Mouse (Mus musculus): ENCODE data around the gene Drc3. TPM values are rescaled to one million over a fixed set of nuclear protein-coding genes. Genes with fewer than 3 reads are reported as not detected.

Drc3 gene
- polyA plus RNA-seq, 1 experiment from 2014 or later: 1.3 TPM

GRCm38 (mm10) chr11:60311025-60311854 lies 41.9 kb upstream of the Drc3 start:
- Histone ChIP-seq H3K9ac (ENCODE audit: low read depth, low read length) (peak overlapping the region; percentile 12; the same call in 1 of the 2 replicates), H3K27me3 (ENCODE audit: control insufficient read depth, insufficient read depth, low read length) (no peaks in the 10 kb centered on the region), H3K36me3 (ENCODE audit: control insufficient read depth, insufficient read depth, low read length) (no peaks in the 10 kb centered on the region), H3K4me2 (replicated peaks; ENCODE audit: low read depth, low read length) (peak overlapping the region; percentile 17; the same call in 1 of the 2 replicates), H3K4me3 (ENCODE audit: low read length) (no peak overlapping the region), H3K27ac (ENCODE audit: low read depth, low read length) (peak overlapping the region; percentile 84), H3K9me3 (ENCODE audit: control insufficient read depth, low read length) (0 out of 2 replicates have a peak, but pooled peaks cover 2% of the 10 kb centered on the region), H3K4me1 (ENCODE audit: control insufficient read depth, insufficient read depth, low read length) (peaks cover 39% of the 10 kb centered on the region)
- 6% methylated on average over 8 of the region's 8 CpGs for WGBS
- ATAC-seq (ENCODE audit: low FRiP score, low TSS enrichment): peak; percentile 86

DNA sequence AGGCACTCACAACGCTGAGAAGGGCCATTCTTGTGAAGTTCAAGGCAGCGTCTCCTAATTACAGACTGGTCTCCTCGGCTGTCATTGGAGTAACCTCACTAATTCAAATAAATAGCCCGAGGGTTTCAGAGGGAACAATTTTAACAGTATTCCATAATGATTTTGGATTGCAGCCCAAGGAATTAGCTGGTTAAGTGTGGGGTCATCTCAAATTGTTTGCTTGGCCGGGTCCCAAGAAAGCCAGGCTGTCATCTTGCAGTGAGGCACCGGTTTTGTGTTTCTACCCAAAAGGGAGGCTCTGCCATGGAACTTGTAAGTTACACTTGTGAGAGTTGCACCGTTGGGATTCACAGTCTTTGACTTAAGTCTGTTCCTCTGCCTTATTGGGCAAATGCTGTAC lies 36.9 kb upstream of the Drc3 start:
- peaks cover 57% of the 10 kb centered on the region for H3K4me1 ChIP-seq (ENCODE audit: control insufficient read depth, insufficient read depth, low read length)
- H3K9ac ChIP-seq (ENCODE audit: low read depth, low read length): no peak overlapping the region
- H3K9me3 ChIP-seq (ENCODE audit: control insufficient read depth, low read length): 0 out of 2 replicates have a peak, but pooled peaks cover 2% of the 10 kb centered on the region
- no peak for ATAC-seq (ENCODE audit: low FRiP score, low TSS enrichment)
- H3K36me3 ChIP-seq (ENCODE audit: control insufficient read depth, insufficient read depth, low read length): no peaks in the 10 kb centered on the region
- no peak overlapping the region for H3K4me3 ChIP-seq (ENCODE audit: low read length)
- no peaks in the 10 kb centered on the region for H3K27me3 ChIP-seq (ENCODE audit: control insufficient read depth, insufficient read depth, low read length)
- no peak overlapping the region for H3K4me2 ChIP-seq (replicated peaks; ENCODE audit: low read depth, low read length)
- 39% methylated on average over 7 of the region's 7 CpGs for WGBS
- no peak overlapping the region for H3K27ac ChIP-seq (ENCODE audit: low read depth, low read length)

DNA sequence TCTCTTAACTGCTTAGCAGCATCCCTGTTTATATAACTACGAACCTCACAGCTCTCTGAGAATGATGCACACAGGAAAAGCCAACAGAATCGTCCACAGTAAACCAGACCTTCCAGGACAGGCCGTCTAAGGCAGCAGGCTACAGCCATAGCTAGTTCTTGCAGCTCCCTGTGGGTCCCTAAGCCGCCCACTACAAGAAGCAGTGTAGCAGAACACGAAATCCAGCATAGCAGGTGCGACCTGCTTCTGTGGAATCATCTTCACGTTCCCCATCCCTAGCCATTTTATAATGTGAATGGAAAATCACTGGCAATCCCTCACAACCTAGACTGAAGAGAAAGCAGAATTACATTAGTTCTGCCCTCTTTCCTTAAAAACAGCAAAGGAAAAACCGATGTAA lies 36.2 kb upstream of the Drc3 start:
- ATAC-seq (ENCODE audit: low FRiP score, low TSS enrichment): no peak
- H3K9ac ChIP-seq (ENCODE audit: low read depth, low read length): peak overlapping the region; percentile 4; the same call in 1 of the 2 replicates
- H3K27me3 ChIP-seq (ENCODE audit: control insufficient read depth, insufficient read depth, low read length): no peaks in the 10 kb centered on the region
- 0 out of 2 replicates have a peak, but pooled peaks cover 2% of the 10 kb centered on the region for H3K9me3 ChIP-seq (ENCODE audit: control insufficient read depth, low read length)
- no peak overlapping the region for H3K4me2 ChIP-seq (replicated peaks; ENCODE audit: low read depth, low read length)
- 65% methylated on average over 8 of the region's 8 CpGs for WGBS
- no peaks in the 10 kb centered on the region for H3K36me3 ChIP-seq (ENCODE audit: control insufficient read depth, insufficient read depth, low read length)
- peaks cover 50% of the 10 kb centered on the region for H3K4me1 ChIP-seq (ENCODE audit: control insufficient read depth, insufficient read depth, low read length)
- no peak overlapping the region for H3K4me3 ChIP-seq (ENCODE audit: low read length)
- no peak overlapping the region for H3K27ac ChIP-seq (ENCODE audit: low read depth, low read length)

DNA sequence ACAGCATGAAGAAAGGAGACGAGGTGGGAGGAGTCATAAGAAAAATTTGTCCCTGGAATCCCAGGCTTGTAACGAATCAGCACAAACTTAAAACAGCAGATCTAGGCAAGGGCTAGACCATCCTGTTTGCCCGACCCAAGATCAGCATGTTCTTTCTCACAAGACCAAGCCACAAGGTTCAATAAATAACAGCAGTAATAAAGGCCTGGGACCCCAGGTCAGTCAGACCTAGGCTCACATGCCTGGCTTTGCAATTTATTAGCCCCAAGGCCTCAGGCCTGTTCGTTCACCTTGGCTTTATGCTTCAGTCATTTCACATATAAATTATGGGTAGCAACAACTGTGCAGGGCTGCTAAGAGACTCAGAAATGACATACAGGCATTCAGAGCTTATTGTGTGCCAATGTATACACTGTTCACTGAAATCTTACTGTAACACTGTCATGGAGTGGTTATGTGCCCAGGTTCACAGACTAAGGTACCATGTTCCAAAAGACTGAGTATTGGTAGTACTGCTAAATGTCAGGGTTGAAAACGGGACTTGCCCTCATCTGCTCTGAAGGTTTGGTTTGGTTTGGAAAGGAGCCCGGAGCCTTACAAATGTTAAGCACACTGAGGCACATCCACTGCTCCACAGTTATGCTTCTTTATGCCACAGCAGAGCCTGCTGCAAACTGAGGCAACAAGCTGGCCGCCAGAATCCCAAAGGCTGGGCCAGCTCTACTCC lies 35.6 kb upstream of the Drc3 start:
- Histone ChIP-seq H3K9me3 (ENCODE audit: control insufficient read depth, low read length) (0 out of 2 replicates have a peak, but pooled peaks cover 2% of the 10 kb centered on the region), H3K27ac (ENCODE audit: low read depth, low read length) (0 out of 2 replicates have a peak overlapping the region, but pooled peaks have one; percentile 20), H3K27me3 (ENCODE audit: control insufficient read depth, insufficient read depth, low read length) (no peaks in the 10 kb centered on the region), H3K9ac (ENCODE audit: low read depth, low read length) (no peak overlapping the region), H3K4me1 (ENCODE audit: control insufficient read depth, insufficient read depth, low read length) (peaks cover 46% of the 10 kb centered on the region), H3K36me3 (ENCODE audit: control insufficient read depth, insufficient read depth, low read length) (no peaks in the 10 kb centered on the region), H3K4me2 (replicated peaks; ENCODE audit: low read depth, low read length) (no peak overlapping the region), H3K4me3 (ENCODE audit: low read length) (no peak overlapping the region)
- WGBS: 42% methylated on average over 7 of the region's 7 CpGs
- 0 out of 2 replicates have a peak, but pooled peaks have one; percentile 37 for ATAC-seq (ENCODE audit: low FRiP score, low TSS enrichment)

GRCm38 (mm10) chr11:60318716-60319115 lies 34.4 kb upstream of the Drc3 start:
- no peak overlapping the region for H3K27ac ChIP-seq (ENCODE audit: low read depth, low read length)

DNA sequence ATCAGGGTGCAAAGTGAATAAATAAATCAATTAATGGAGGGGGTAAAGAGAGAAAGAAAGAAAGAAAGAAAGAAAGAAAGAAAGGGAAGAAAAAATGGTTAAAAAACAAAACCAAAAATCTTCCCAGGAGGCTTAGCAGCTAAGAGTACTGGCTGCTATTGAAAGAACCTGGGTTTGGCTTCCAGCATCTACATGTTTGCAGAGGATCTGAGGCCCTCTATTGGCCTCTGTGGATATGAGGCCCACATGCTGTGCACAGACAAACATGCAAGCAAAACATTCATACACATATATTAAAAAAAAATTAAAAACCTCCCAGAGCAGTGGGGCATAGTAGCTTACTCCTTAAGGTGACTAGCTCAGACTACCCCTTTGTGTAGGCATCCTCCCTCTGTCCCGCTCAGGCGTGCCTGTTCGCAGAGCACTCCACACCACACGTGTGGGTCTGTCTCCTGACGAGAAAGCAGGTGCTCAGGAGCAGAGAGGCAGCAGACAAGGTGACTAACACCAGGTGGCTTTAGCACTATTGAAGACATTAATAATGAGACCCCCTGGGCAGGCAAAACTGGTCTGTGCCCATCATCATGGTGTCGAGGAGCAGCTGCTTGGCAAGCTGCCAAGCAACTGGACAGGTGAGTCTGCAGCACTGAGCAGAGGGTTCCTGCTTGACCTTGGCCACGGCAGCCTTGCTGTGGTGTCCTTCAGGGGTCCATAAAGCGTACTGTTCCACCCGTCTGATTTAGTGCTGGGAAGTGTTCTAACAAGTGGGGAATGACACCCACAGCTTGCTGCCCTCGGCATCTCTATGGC lies 33.7 kb upstream of the Drc3 start:
- no peak overlapping the region for H3K4me3 ChIP-seq (ENCODE audit: low read length)
- ATAC-seq (ENCODE audit: low FRiP score, low TSS enrichment): 0 out of 2 replicates have a peak, but pooled peaks have one; percentile 40
- H3K36me3 ChIP-seq (ENCODE audit: control insufficient read depth, insufficient read depth, low read length): no peaks in the 10 kb centered on the region
- no peaks in the 10 kb centered on the region for H3K27me3 ChIP-seq (ENCODE audit: control insufficient read depth, insufficient read depth, low read length)
- H3K4me2 ChIP-seq (replicated peaks; ENCODE audit: low read depth, low read length): no peak overlapping the region
- no peak overlapping the region for H3K27ac ChIP-seq (ENCODE audit: low read depth, low read length)
- 56% methylated on average over 10 of the region's 10 CpGs for WGBS
- H3K4me1 ChIP-seq (ENCODE audit: control insufficient read depth, insufficient read depth, low read length): peaks cover 40% of the 10 kb centered on the region
- H3K9me3 ChIP-seq (ENCODE audit: control insufficient read depth, low read length): no peaks in the 10 kb centered on the region
- H3K9ac ChIP-seq (ENCODE audit: low read depth, low read length): no peak overlapping the region

More at GRCm38 (mm10) chr11:60318716-60319115, 34.4 kb upstream of the Drc3 start:
- Histone ChIP-seq H3K4me2 (replicated peaks; ENCODE audit: low read depth, low read length) (no peak overlapping the region), H3K9ac (ENCODE audit: low read depth, low read length) (no peak overlapping the region), H3K27me3 (ENCODE audit: control insufficient read depth, insufficient read depth, low read length) (no peaks in the 10 kb centered on the region), H3K4me3 (ENCODE audit: low read length) (no peak overlapping the region), H3K4me1 (ENCODE audit: control insufficient read depth, insufficient read depth, low read length) (peaks cover 40% of the 10 kb centered on the region), H3K9me3 (ENCODE audit: control insufficient read depth, low read length) (no peaks in the 10 kb centered on the region), H3K36me3 (ENCODE audit: control insufficient read depth, insufficient read depth, low read length) (no peaks in the 10 kb centered on the region)
- 61% methylated on average over 5 of the region's 5 CpGs for WGBS
- ATAC-seq (ENCODE audit: low FRiP score, low TSS enrichment): no peak

GRCm38 (mm10) chr11:60320426-60321037 lies 32.6 kb upstream of the Drc3 start:
- WGBS: 51% methylated on average over 8 of the region's 8 CpGs
- no peaks in the 10 kb centered on the region for H3K36me3 ChIP-seq (ENCODE audit: control insufficient read depth, insufficient read depth, low read length)
- H3K9me3 ChIP-seq (ENCODE audit: control insufficient read depth, low read length): no peaks in the 10 kb centered on the region
- no peak overlapping the region for H3K4me3 ChIP-seq (ENCODE audit: low read length)
- peak overlapping the region; percentile 61; the same call in 1 of the 2 replicates for H3K27ac ChIP-seq (ENCODE audit: low read depth, low read length)
- no peak overlapping the region for H3K9ac ChIP-seq (ENCODE audit: low read depth, low read length)
- H3K4me1 ChIP-seq (ENCODE audit: control insufficient read depth, insufficient read depth, low read length): peaks cover 40% of the 10 kb centered on the region
- no peaks in the 10 kb centered on the region for H3K27me3 ChIP-seq (ENCODE audit: control insufficient read depth, insufficient read depth, low read length)
- no peak overlapping the region for H3K4me2 ChIP-seq (replicated peaks; ENCODE audit: low read depth, low read length)
- ATAC-seq (ENCODE audit: low FRiP score, low TSS enrichment): no peak

- Histone ChIP-seq H3K36me3 (ENCODE audit: control insufficient read depth, insufficient read depth, low read length) (no peaks in the 10 kb centered on the region), H3K27me3 (ENCODE audit: control insufficient read depth, insufficient read depth, low read length) (no peaks in the 10 kb centered on the region), H3K9me3 (ENCODE audit: control insufficient read depth, low read length) (no peaks in the 10 kb centered on the region), H3K27ac (ENCODE audit: low read depth, low read length) (peak overlapping the region; percentile 61; the same call in 1 of the 2 replicates), H3K4me2 (replicated peaks; ENCODE audit: low read depth, low read length) (no peak overlapping the region), H3K4me3 (ENCODE audit: low read length) (no peak overlapping the region), H3K9ac (ENCODE audit: low read depth, low read length) (no peak overlapping the region), H3K4me1 (ENCODE audit: control insufficient read depth, insufficient read depth, low read length) (peaks cover 34% of the 10 kb centered on the region)
- WGBS: 66% methylated on average over 2 of the region's 2 CpGs
- ATAC-seq (ENCODE audit: low FRiP score, low TSS enrichment): no peak
These were observed 31.7 kb upstream of the Drc3 start for GRCm38 (mm10) chr11:60321438-60321837.

Data from kidney, embryonic 14.5 days (tissue).